Mouse (Mus musculus): Measurements from ENCODE around the gene Tnfsf14.

Gene Tnfsf14

DNA sequence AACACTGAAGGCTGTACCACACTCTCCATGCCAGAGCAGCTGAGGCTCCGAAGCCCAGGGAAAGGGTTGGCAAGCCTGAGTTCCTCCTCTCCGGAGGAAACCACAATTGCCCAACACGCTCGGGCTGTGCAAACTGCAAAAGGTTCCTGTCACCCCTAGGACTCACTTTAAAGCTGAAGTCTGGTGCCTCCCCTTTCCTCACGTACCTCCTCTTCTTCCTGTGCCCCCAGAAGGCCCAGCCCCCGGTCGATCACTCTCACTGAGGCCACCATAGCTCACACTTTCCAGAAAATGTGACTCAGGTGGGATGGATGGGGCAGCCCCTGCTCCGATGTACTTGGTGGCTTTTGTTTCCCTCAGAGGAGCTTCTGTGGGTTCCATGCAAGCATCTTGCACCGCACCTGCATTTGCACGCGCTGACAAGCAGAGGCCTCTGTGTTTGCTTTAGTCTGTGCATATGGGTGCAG lies at the start of gene Tnfsf14:
TSS of gene Tnfsf14 (minus strand) at position 137 of the 467 bp plus-strand sequence.
- DNase-seq (ENCODE audit: low spot score in 2 of 2) = no peak

DNA sequence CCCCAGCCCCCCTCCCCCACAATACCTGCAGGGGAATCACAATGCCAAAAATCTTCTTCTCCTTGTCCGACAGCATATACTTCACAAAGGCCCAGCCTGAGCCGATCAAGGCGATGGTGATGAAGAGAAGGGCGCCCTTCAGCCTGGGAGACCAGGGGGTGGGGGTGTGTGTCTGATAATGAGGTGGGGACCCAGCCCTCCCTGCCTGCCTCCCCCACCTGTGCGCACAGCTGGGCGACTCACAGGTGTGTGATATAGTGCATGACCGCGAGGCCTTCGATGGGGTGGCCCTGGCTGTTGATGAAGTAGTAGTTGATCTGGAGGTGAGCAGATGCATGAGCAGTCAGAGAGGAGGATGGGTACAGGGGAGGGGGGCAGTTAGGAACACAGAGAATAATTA lies 43.2 kb upstream of the Tnfsf14 start:
- no peak for DNase-seq (ENCODE audit: low spot score in 2 of 2)

DNA sequence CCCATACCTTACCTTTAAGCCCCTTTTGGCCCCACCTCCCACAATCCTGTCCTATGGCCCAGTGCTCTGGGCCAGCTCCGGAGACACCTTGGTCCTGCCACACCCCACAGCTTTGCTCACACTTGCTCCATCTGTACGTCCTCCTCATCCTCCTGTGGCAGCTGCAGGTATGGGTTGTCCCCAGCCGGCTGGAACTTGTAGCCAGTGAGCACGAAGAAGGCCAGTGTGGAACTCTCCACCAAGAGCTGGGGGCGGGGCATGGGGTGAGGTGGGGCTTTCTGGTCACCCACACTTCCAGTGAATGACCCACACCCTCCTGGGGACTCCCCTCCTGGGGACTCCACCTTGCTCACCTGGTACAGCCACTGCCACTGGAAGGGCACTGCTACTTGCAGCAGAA lies 41.8 kb upstream of the Tnfsf14 start:
- DNase-seq (ENCODE audit: low spot score in 2 of 2) = no peak

DNA sequence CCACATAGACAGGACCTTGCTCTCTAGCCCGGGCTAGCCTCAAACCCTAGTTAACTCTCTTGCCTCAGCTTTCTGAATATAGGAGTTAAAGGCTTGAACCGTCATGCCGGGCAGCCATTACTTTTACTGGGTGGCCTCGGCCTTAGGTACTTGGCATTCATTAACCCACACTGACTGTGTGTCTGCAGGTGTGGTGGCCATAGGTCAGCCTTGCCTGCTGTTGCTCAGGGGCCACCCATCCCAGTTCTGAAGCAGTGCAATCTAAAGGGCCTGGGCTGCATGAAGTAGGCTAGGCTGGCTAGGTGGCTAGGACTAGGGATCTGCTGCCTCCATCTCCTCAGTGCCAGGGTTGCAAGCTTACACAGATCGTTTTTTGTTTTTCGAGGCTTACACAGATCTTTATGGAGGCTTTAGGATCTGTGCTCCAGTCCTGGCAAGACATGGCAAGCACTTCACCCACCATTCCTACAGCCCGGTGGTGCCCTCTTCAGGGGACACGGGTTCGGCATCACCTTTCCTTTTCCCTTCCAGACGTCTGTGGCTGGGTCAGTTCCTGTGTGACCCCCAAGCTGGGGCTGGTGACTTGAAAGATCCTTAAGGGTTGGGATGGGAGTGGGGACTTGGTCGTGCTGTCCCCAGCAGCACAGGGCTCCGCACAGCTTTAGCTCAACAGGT lies 40.4 kb upstream of the Tnfsf14 start:
- DNase-seq (ENCODE audit: low spot score in 2 of 2) = no peak

DNA sequence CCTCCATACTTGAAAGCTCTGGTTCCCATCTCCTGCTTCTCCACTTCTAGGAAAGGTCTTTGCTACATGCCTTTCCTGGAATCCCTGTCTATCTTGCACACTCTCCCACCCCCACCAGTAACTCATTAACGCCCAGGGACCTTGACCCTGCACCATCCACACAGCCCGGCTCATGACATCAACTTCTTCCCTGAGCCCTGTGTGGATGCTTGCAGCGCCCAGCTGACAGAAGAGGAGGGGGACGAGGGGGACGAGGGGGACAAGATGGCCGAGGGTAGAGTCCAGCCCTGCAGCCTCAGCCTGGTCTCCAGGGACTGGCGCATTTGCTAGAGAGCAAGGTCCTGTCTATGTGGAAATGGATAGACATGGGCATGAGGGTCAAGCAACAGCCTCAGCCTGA lies 39.1 kb upstream of the Tnfsf14 start:
- no peak for DNase-seq (ENCODE audit: low spot score in 2 of 2)

DNA sequence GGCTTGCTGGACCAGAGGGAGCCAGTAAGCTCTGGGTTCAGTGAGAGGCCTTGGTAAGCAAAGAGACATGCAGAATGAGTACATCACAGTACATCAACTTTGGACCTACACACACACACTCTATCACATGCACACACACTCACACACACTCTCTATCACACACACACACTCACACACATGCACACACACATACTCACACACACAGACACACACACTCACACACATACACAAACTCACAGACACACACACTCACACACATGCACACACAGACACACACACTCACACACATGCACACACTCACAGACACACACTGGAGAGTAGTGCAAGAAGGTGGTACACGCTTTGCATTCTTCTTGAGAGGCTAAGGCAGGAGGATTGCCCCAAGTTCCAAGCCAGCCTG lies 38.2 kb upstream of the Tnfsf14 start:
- no peak for DNase-seq (ENCODE audit: low spot score in 2 of 2)

DNA sequence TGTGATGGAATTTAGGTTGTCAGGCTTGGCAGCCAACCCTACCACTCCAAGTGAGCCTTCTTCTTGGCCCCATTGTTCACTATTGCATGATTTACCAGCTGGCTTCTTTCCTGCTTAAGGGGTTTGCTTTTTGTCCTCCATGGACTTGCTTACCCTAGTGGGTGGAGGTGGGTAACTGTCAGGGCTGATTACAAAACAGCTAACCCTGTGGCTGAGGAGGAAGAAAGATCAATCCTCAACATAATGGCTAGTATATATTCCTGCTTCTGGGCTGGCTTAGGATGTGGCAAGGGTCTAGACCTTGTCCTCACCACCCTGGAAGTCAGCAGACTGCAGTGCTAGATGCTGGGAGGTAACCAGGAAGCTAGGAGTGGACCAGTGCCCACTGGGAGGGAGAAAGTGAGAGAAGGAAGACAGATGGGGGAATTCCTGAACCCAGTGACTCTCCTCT lies 37.4 kb upstream of the Tnfsf14 start:
- no peak for DNase-seq (ENCODE audit: low spot score in 2 of 2)

DNA sequence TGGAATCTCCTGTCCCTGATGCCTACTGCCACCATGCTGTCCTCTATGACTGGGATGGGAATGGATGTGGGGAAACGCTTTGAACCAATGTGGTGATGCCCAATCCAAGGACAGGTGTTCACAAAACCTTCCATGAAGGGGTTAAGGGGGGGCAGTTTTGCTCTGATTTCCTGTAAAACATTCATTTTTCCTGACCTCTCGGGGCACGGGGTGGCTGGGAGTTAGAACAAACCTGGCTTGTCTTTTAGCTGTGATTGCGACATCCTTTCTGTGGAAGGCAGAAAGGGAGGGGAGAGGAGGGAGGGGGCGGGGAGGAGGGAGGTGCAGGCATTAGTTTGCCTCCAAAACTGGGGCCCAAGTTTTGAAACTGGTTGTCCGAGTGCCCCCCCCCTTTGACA lies 36.8 kb upstream of the Tnfsf14 start:
- DNase-seq (ENCODE audit: low spot score in 2 of 2) = no peak

DNA sequence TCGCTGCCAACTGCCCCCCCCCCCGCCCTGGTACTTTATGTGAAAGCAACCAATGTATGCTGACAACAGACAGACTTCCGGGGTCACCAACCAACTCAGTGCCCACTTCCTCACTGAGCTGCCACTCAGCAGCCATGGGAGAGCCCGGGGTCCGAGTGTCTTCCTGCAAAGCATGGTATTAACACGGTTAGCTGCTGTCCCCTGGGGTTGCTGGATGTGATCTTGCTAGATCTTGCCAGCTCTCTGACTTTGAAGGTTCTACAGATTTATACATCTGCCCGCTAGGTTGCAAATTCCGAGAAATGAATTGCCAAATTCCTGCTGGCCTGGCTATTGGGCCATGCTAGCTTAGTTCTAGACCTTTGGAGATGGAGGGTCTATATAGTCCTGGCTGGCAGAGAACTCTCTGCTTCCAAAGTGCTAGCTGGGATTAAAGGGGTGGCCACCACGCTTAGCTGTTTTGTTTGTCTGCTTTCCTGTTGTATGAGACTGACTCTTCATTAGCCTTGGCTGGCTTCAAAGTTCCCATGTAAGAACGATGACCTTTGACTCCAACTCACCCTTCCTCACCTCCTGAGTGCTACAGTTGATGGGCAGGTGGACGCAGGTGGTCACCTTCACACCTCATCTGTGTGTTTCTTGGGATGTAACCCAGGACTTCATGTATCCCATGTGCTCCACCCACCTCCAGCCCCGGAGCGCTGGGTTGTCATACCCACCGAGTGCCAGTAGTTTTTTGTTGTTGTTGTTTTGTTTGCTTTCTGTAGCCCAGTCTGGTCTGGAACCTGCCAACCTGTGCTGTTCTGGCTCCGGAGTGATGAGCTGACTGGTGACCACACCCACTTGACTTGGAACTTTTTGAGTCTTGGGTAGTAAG lies 36.1 kb upstream of the Tnfsf14 start:
- DNase-seq (ENCODE audit: low spot score in 2 of 2) = no peak

DNA sequence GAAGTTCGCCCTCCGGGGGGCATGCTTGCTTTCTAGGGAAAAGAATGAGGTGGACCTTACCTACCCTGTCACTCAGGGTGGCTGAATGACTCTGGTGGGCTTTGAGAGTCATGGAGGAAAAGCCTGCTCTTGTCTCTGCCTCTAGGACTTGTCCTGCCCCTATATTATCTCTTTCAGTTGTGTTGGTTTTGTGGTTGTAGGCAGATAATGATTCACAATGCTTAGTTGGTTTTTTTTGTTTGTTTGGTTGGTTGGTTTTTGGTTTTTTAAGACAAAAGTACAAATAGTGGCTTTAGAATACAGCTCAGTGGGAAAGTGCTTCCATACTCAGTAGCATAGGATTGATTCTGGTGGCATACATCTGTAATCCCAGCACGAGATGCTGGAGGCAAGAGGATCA lies 34.9 kb upstream of the Tnfsf14 start:
- no peak for DNase-seq (ENCODE audit: low spot score in 2 of 2)

DNA sequence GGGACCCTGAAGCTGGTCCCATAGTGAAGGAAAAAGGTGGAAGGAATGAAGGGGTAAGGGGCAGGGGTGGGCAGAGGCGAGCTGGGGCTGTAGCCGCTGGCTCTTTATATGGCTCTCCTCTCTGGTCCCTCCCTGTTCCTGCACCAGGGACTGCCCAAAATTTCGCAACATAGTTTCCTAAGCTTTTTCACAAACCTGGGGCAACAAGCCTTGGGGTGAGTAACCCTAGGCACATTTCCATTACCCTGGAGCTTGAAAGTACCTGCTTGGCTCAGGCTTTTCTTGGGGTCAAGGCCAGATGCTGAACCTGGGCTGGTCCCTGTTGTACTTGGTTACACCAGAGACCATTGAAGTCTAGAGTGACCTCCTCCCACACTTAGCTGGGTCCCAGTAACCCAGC lies 34.0 kb upstream of the Tnfsf14 start, which contains the start of gene C3:
TSS of gene C3 (minus strand) at position 123 of the 400 bp plus-strand sequence.
- DNase-seq (ENCODE audit: low spot score in 2 of 2) = no peak

DNA sequence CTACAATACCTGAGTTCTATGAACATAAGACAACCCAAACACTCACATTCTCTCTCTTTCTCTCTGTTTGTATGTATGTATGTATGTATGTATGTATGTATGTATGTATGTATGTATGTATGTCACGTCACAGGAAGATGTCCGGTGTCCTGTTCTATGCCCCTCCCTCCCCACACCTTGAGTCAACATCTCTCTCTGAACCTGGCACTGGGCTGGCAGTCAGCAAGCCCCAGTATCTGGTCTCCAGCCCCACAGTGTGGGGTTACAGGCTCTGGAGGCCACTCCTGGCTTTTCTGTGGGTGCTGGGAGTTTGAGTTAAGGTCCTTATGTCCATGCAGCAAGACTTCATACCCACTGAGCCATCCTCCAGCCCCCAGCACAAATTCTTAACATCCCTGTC lies 33.5 kb upstream of the Tnfsf14 start:
- no peak for DNase-seq (ENCODE audit: low spot score in 2 of 2)

DNA sequence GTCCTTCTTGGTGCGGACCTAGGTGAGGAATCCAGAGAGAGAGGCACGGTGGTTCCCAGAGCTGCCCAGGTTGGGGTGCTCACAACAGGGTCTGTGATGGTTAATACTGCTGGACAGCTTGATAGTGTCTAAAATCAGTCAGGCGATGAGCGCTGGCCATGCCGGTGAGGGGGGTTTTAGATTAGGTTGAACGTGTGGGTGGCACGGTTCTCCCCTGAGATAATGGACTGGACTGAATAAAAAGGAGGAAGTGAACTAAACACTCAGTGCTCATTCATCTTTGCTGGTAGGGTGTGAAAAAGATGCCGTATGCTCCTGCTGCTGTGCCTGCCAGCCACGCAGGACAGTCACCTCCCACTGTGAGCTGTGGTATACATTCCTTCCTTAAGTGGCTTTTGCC lies 29.3 kb upstream of the Tnfsf14 start:
- DNase-seq (ENCODE audit: low spot score in 2 of 2) = no peak

DNA sequence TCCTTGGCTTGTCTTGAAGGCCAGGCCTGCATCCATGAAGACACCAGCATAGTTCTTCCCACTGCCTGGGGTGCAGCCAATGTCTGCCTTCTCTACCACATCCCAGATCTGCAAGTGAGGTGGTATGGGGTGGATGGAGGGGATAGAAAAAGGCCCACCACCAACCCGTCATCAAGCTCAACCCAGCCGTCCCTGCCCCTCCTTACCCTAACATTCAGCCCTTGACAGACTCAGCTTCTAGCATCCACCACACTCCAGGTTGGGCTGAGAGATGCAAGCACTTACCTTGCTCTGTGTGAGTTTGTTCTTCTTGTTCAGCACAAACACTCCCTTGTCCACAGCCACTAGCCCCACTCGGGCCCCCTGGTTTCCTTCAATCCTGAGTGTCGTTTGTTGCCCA lies 27.9 kb upstream of the Tnfsf14 start:
- no peak for DNase-seq (ENCODE audit: low spot score in 2 of 2)

DNA sequence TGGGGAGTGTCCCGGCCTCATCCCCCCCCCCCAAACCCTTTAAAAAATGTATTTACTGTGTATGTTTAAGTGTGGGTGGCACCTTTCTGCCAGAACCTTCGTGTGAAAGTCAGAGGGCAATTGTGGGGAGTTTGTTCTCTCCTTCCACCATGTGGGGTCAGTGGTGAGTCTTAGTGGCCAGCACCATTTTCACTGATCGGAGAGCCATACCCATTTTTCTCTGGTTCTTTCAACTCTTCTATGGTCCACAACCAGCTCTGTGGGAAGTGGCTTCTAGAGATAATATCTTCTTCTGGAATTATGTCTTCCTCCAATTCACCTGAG lies 25.9 kb upstream of the Tnfsf14 start:
- no peak for DNase-seq (ENCODE audit: low spot score in 2 of 2)

DNA sequence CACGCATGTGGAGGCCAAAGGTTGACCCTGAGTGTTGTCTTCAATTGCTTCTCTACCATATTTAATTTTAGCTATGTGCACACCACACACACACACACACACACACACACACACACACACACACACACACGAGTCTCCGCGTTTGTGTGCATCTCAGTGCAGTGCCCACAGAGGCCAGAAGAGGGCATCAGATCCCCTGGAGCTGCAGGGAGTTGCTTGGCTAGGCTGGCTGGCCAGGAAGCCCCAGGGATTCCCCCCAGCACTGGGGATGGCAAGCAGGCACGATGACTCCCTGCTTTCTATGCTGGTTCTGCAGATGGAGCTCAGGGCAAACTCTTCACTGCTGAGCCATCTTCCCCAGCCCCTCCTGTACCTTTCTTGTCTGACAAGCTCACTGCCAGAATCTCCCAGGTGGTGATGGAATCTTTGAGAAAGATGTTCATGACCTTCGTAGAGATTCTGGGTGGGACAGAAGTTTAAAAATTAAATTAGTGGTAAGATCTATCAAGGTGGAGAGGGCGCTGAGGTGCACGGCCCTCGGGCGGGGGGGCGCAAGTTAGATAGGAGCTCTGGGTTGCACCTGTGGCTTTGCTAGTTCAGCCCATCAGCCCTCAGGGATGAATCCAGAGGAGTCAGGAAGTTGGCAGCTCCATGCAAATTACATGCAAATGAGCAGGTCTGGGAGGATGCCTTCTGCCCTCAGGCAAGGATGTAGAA lies 25.3 kb upstream of the Tnfsf14 start:
- peak in 1 of 2 experiments; percentile 49 for DNase-seq (ENCODE audit: low spot score in 2 of 2)

DNA sequence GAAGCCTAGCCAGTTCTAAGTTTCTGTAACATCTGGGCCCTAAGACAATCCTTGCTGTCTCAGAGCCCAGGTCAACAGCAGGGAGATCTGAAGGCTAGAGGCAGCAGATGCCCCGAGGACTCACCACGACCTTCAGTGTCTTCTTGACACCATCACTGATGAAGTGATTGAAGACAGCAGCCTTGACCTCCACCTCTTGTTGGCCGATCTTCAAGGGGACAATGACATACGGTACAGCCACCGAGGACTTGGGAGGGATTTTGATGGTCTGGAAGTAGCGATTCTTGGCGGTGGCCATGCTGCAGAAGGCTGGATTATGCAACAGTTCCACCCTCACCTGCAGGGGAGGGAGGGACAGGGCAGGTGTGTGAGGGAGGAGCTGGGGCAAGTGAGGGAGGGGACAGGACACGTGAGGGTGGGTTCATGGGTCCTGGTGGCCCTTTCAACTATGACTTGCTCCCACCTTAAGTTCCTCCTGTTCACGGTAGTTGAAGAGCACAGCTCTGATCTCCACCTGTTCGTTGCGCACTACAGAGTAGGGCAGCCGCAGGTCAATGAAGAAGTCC lies 24.4 kb upstream of the Tnfsf14 start:
- DNase-seq (ENCODE audit: low spot score in 2 of 2) = no peak

DNA sequence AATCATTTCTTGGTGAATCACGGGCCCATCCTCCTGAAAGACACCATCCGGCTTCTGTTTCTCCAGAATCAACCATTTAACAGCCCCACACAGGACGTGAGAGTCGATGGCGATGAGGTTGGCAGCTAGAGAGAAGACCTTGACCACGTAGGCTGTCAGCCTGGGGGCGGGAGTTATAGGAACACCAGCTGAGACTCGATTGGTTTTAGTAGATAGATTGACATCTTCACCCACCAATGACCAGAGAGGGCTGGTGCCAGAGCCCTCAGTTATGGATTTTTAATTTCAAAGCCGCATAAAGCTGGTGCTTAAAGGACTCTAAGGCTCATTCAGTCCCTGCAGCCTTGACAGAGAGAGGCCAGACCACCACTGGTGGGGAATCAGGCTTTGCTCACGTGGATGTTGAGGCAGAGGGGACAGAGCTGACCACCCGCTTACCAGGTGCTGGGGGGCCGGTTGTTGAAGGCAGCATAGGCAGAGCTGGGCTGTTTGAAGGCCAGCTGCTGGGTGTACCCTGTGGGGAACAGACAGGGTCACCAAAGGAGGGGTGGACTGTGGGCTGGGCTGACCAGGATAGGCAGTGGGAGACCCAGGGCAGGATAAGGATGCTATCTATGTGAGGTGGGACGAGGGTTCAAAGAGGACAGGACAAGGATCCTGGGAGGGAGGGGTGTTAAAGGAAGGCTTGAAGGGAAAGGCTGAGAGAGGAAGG lies 20.9 kb upstream of the Tnfsf14 start:
- no peak for DNase-seq (ENCODE audit: low spot score in 2 of 2)

DNA sequence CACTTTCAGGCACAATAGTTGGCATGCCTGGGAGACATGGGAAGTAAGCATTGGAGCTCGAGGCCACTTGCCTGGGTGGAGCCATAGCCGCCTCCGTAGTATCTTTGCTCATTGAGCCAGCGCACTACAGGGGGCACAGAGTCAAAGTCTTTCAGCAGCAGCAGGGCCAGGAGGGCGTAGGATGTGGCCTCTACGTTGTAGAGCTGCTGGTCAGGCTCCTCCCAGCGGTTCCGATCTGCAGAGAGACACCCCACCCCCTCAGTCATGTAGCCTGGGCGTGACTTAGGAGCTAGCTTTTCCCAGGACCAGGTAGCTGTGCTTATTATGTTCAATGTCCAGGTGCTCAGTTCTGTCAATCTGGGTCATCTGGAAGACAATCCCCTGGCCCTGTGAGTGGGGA lies 17.5 kb upstream of the Tnfsf14 start:
- DNase-seq (ENCODE audit: low spot score in 2 of 2) = no peak

DNA sequence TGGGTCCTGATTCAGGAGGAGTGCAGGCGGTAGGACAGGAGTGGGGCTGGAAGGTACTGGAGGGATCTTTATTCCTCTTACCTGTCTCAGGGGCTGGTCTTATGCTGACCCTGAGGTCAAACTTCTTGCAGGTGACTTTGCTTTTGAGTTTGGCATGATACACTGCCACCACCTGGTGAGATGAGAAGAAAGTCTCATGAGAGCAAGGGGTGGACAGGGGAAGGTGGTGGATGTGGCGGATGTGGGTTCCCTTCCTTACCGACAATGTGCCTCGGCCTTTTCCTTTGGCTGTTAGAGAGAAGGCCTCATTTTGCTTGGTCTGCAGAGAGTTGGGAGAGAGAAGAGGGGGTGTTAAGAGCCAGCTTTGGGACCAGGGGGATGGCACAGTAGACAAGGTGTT lies 15.4 kb upstream of the Tnfsf14 start:
- DNase-seq (ENCODE audit: low spot score in 2 of 2) = no peak

DNA sequence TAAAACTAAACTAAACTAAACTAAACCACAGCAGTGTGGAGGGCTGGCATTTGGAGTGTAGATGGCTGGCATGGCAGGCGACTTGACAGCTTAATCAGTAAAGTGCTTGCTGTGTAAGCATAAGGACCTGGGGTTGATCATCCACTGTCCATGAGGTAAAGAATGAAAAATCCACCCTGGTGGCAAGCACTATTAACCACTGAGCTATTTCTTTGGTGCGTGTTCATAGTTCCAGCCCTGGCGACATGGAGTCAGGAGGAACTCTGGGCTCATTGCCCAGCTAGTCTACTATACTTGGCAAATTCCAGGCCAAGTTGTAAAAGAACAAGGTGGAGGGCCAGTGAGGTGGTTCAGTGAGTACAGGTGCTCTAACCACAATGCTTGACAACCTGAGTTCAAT lies 14.0 kb upstream of the Tnfsf14 start:
- no peak for DNase-seq (ENCODE audit: low spot score in 2 of 2)
